Mouse (Mus musculus) ES-Bruce4 (cell line): ENCODE results near the gene Gimap9. TPM values are rescaled to one million over a fixed set of nuclear protein-coding genes. Genes with fewer than 3 reads are reported as not detected.

Experiments
- H3K27ac ChIP-seq: 2 replicates; pipeline ENCODE4 v1.5.1; 2012; ENCODE audit warnings: low read length, inconsistent platforms; ENCODE audit not compliant: insufficient read depth
- H3K27me3 ChIP-seq: 2 replicates; pipeline ENCODE4 v1.6.1; 2012; ENCODE audit warnings: mild to moderate bottlenecking, low read length, inconsistent platforms; ENCODE audit not compliant: control insufficient read depth, poor library complexity, insufficient read depth, severe bottlenecking
- H3K36me3 ChIP-seq: 2 replicates; pipeline ENCODE4 v1.6.1; 2012; ENCODE audit warnings: inconsistent platforms, mild to moderate bottlenecking, low read length, moderate library complexity; ENCODE audit not compliant: control insufficient read depth, poor library complexity, insufficient read depth, severe bottlenecking
- H3K4me1 ChIP-seq: one replicate; pipeline ENCODE4 v1.8.1; 2011; ENCODE audit warnings: low read length; ENCODE audit not compliant: control insufficient read depth, insufficient read depth
- H3K4me3 ChIP-seq: 2 replicates; pipeline ENCODE4 v1.5.1; 2011; ENCODE audit warnings: low read depth, mild to moderate bottlenecking, low read length
- H3K9ac ChIP-seq: 2 replicates; pipeline ENCODE4 v1.6.1; 2012; ENCODE audit warnings: low read depth, mild to moderate bottlenecking, inconsistent platforms; ENCODE audit not compliant: poor library complexity, severe bottlenecking
- H3K9me3 ChIP-seq: replicated peaks from 2 replicates; pipeline ENCODE4 v1.6.1; 2012; ENCODE audit warnings: mild to moderate bottlenecking, low read length, inconsistent platforms; ENCODE audit not compliant: control insufficient read depth, poor library complexity, insufficient read depth, severe bottlenecking
- CTCF ChIP-seq: IDR thresholded peaks from one replicate; pipeline ENCODE4 v1.8.1; 2011; ENCODE audit warnings: low read depth, low read length
- EP300 ChIP-seq: IDR thresholded peaks from 2 replicates; pipeline ENCODE4 v1.6.1; 2011; ENCODE audit warnings: low read depth, low read length; ENCODE audit not compliant: insufficient read depth
- POLR2A ChIP-seq: IDR thresholded peaks from one replicate; pipeline ENCODE4 v1.8.1; 2011; ENCODE audit warnings: low read length; ENCODE audit not compliant: insufficient read depth
- polyA plus RNA-seq: library from polyadenylated mRNA; stranded (reverse); fragments of >200 nt; gene quantifications from 2 replicates; pipeline ENCODE4 v1.2.4, GENCODE M21; 2011; ENCODE audit warnings: low read depth; ENCODE audit not compliant: missing spikeins, insufficient read depth, insufficient read length

Gene Gimap9
- polyA plus RNA-seq, 1 experiment, result 1.9 TPM

- H3K27ac ChIP-seq, result no peak overlapping the region
- no peaks in the 10 kb centered on the region for H3K4me1 ChIP-seq
- H3K9me3 ChIP-seq, result no peaks in the 10 kb centered on the region
- TF ChIP-seq CTCF, result no peak
- no peak for TF ChIP-seq EP300
- no peak for TF ChIP-seq POLR2A
- no peak overlapping the region for H3K9ac ChIP-seq
- no peaks in the 10 kb centered on the region for H3K27me3 ChIP-seq
- no peaks in the 10 kb centered on the region for H3K36me3 ChIP-seq
- H3K4me3 ChIP-seq, result no peak overlapping the region
Measured at GRCm38 (mm10) chr6:48700251-48701075, 24.5 kb downstream of the Gimap9 start.

GRCm38 (mm10) chr6:48702146-48702545 is 26.2 kb downstream of the Gimap9 start:
- no peaks in the 10 kb centered on the region for H3K9me3 ChIP-seq
- no peak overlapping the region for H3K27ac ChIP-seq
- no peak overlapping the region for H3K9ac ChIP-seq
- no peaks in the 10 kb centered on the region for H3K4me1 ChIP-seq
- TF ChIP-seq CTCF, result no peak
- no peak for TF ChIP-seq POLR2A
- TF ChIP-seq EP300, result no peak
- no peak overlapping the region for H3K4me3 ChIP-seq
- no peaks in the 10 kb centered on the region for H3K36me3 ChIP-seq
- no peaks in the 10 kb centered on the region for H3K27me3 ChIP-seq

GRCm38 (mm10) chr6:48702601-48703000 is 26.7 kb downstream of the Gimap9 start:
- no peaks in the 10 kb centered on the region for H3K36me3 ChIP-seq

GRCm38 (mm10) chr6:48704146-48704545 is 28.2 kb downstream of the Gimap9 start:
- Histone ChIP-seq H3K4me3 (no peak overlapping the region), H3K27ac (no peak overlapping the region), H3K4me1 (no peaks in the 10 kb centered on the region), H3K27me3 (no peaks in the 10 kb centered on the region), H3K9me3 (no peaks in the 10 kb centered on the region), H3K36me3 (no peaks in the 10 kb centered on the region), H3K9ac (no peak overlapping the region)
- TF ChIP-seq CTCF (no peak), POLR2A (no peak), EP300 (no peak)

More at GRCm38 (mm10) chr6:48702601-48703000, 26.7 kb downstream of the Gimap9 start:
- Histone ChIP-seq H3K9me3 (no peaks in the 10 kb centered on the region), H3K9ac (no peak overlapping the region), H3K4me3 (no peak overlapping the region), H3K27ac (no peak overlapping the region), H3K27me3 (no peaks in the 10 kb centered on the region), H3K4me1 (no peaks in the 10 kb centered on the region)
- TF ChIP-seq CTCF (no peak), POLR2A (no peak), EP300 (no peak)

- no peaks in the 10 kb centered on the region for H3K27me3 ChIP-seq
- H3K9me3 ChIP-seq, result no peaks in the 10 kb centered on the region
- no peak overlapping the region for H3K9ac ChIP-seq
- H3K4me3 ChIP-seq, result no peak overlapping the region
- TF ChIP-seq POLR2A (no peak), CTCF (no peak), EP300 (no peak)
- no peaks in the 10 kb centered on the region for H3K36me3 ChIP-seq
- H3K27ac ChIP-seq, result no peak overlapping the region
- no peaks in the 10 kb centered on the region for H3K4me1 ChIP-seq
Measured at GRCm38 (mm10) chr6:48706130-48706529, 30.2 kb downstream of the Gimap9 start.

GRCm38 (mm10) chr6:48718455-48718854 is 42.5 kb downstream of the Gimap9 start, which contains the start of the genes Gm28053 and Gimap7:
Gene Gm28053, plus strand, starts transcription at chr6:48718607.
Gene Gimap7, plus strand, starts transcription at chr6:48718621.
- Histone ChIP-seq H3K36me3 (no peaks in the 10 kb centered on the region), H3K27me3 (no peaks in the 10 kb centered on the region), H3K9me3 (no peaks in the 10 kb centered on the region), H3K4me3 (no peak within 1 kb of the TSS), H3K27ac (no peak within 1 kb of the TSS), H3K9ac (no peak within 1 kb of the TSS), H3K4me1 (no peaks in the 10 kb centered on the region)
- TF ChIP-seq EP300 (no peak), POLR2A (no peak), CTCF (no peak)
